Mouse (Mus musculus): Measurements from ENCODE around the gene Lcmt1.

Lcmt1 gene

DNA sequence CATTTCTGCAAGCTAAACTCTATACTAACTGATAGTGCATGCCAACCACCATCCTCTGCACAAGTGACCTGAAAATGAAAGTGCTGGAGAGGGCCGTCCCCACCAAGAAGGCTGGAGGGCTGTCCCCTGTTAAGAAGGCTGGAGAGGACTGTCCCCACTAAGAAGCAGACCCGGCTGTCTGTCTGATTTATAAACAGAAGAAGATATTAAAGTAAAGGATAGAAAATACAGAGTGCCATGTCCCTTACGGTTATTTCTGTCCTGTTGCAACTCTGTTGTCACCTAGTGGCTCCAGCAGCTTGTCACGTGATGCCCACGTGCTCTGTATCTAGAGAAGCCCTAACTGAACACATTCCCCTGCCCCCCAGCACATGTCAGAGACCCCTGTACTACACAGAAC is 9.4 kb upstream of the Lcmt1 start:
- CTCF ChIA-PET = interaction anchor here (0.5 kb wide), 1 partner anchor 1920 kb away, joined by 4 read pairs; no protein-coding TSS in a partner anchor

DNA sequence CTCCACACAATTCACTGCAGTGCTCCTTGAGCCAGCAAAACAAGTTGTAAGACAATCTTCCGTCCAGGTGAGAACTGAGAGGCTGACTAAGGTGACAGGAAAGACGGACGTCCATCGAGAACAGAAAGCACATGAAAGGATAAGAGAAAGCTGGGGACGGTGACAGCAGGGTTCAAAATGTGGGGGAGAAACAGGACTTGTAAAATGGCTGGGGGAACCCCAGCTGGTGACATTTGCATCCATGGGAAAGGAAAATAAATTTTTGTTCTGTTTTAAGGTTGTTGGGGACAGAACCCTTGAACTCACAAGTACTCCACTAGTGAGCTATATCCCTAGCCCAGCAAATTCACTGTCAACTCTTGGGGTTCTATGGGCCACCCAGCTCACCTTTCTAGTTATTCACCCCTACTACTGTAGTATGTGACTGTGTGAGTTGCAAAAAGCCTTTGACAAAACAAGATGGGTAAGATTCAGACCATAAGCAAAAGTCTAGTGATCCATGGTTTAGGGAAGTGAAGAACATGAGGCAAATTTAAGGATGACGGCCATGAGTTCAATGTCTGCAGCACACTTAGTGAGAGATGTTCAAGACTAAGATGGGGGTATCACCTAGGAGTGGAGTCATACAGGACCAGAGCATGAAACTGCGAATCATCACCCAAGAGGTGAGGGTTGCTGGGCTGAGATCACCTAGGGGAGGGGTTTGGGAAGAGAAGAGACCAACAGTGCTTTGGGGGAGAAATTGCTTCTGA is 8.2 kb upstream of the Lcmt1 start:
- CTCF ChIA-PET = no interaction called here

DNA sequence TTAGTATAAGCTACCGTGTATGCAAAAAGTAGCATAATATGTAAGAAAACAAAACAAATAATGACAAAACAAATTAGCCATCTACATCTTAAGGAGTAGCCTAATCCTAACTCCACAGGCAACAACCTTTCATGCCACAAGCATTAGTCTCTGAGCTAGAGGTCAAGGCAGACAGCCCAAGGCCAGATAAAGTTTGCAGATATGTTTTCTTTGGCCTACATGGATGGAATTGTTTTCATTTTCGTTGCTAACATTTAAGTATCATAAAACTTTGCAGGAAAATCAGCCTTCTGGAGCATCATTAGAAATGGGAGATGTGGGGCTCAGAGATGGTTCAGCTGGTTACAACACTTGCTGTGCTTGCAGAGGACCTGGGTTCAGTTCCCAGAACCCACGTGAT is 6.8 kb upstream of the Lcmt1 start:
- CTCF ChIA-PET = no interaction called here

DNA sequence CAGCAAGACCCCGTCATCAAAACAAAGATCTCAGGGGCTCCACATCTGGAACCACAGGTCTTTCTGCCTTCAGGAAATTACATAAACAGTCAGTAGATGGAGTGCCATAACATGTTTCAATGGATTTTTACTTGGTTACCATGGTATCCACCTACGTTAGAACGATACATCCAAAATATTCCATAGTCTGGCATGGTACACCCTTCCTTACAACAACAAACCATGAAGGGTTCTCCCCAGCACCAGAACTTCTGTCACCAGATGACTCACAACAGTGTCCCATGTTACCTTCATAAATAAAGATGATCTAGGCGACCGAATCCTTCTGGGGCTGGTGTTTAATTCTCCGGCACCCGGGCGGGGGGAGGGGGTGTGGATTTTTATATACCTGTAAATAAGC is 5.6 kb upstream of the Lcmt1 start:
- CTCF ChIA-PET = no interaction called here

DNA sequence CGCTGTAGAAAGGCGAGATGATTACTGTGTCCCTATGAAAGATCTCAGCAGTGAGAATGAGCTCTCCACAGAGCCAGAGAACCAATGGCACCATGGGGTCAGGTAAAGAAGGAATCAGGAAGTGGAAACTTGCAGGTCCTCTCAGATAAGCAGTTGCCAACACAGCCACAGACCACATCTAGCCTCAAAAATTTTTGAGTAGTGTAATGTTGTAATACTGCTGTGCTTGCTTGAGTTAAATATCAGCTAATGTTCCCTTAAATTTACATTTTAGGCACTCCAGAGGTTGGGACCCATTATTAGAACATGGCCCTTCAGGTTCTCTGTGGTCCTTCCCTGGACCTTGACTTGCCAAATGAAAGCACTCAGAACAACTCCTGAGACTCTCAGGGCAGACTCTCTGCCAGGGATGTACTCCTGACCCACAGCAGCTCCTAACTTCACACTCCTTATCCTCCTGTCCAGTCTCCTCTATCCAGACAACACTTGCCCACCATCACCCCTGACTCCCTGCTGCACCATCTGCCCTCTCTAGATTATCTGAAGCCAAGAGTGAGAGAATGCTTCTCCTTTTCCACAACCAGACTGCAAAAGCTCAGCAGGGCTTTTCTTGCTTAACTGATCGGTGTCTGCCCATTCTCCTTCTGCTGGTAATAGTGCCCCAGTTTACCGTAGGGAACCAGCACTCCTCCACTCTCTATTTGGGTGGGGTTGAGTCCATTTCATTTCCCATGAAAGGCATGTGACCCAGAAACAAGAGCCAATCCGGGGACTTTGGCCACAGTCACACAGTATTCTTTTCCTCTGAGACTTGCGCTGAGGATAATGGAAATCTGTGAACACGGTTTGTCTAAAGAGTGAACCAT is 3.5 kb upstream of the Lcmt1 start:
- CTCF ChIA-PET = no interaction called here

DNA sequence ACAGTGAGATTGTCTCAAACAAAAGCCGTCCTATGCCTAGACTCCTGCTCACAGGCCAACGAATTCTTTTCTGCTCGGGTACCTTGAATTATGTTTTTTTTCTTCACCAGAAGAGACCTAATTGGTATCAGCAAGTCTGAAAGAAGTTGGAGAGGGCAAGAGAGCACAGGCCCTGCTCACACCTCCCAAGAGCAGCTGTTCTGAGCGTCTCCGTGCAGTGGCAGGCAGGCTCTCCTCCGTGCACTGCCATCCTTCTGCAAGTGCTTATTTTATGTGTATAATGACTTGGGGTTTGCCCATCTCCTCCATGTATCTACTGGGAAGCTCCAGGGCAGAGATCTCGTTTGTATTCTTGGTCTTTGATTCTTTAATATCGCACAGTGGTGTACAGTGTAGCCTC is 2.8 kb upstream of the Lcmt1 start:
- CTCF ChIA-PET = no interaction called here

DNA sequence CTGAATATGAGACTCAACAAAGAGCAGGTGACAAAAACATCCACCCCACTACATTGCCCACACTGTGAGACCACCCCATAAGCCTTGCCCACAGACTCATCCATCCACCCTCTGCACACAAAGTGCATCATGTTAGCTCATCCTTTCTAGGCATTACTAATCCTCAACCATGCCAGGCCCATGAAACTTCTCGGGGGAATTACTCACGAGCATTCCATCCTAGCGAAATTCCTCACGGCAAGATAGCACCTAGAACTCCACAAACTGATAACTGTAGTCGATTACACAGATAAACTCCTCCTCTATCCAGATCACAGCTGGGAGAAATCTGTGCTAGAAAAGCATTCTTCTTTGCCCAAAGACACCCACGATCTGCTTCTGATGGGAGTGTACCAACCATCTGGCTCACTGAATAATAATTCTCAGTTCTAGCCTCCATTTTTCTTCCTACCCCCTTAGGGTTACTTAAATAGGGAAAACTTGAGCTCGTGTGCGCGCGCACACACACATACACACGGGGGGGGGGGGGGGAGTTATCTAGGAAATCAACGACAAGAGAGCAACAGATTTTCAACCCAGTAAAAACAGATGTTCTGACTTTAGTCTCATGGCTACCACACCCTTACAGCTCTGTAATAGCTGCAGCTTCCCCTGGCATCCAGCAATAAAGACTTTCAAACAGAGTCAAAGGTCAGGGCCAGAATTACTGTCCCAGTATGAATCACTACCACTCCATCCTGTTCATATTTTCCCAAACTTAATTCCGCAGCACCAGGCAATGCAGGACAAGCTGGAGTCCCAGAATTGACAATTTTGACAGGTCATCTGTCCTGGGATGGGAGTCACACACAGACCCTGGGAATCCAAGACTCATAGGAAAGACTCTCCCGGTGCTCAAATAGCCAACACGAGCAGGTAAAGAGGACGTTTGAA is 2.1 kb upstream of the Lcmt1 start:
- CTCF ChIA-PET = interaction anchor here (0.6 kb wide), 2 partner anchors 11 to 21 kb away, joined by 3 to 4 read pairs; no protein-coding TSS in a partner anchor

DNA sequence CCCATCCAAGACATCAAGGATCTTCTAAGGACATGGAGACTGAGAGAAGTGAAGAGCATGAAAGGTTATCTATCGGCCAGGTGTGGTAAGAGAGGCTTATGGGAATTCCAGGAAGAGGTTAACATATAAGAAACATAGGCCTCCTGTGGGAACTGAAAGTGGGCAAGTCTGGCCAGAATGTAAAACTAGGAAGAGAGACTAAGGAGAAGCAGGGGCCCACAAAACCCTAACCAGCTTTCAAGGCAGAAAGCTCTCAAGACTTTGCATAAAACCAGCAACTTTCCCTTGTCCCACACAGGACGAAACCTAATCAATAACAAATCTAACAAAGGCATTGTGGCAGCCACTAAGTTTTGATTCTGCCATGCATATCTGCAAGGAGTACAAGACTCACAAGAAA is 1.4 kb upstream of the Lcmt1 start:
- CTCF ChIA-PET = interaction anchor here (0.6 kb wide), 1 partner anchor 22 kb away, joined by 3 read pairs; no protein-coding TSS in a partner anchor

DNA sequence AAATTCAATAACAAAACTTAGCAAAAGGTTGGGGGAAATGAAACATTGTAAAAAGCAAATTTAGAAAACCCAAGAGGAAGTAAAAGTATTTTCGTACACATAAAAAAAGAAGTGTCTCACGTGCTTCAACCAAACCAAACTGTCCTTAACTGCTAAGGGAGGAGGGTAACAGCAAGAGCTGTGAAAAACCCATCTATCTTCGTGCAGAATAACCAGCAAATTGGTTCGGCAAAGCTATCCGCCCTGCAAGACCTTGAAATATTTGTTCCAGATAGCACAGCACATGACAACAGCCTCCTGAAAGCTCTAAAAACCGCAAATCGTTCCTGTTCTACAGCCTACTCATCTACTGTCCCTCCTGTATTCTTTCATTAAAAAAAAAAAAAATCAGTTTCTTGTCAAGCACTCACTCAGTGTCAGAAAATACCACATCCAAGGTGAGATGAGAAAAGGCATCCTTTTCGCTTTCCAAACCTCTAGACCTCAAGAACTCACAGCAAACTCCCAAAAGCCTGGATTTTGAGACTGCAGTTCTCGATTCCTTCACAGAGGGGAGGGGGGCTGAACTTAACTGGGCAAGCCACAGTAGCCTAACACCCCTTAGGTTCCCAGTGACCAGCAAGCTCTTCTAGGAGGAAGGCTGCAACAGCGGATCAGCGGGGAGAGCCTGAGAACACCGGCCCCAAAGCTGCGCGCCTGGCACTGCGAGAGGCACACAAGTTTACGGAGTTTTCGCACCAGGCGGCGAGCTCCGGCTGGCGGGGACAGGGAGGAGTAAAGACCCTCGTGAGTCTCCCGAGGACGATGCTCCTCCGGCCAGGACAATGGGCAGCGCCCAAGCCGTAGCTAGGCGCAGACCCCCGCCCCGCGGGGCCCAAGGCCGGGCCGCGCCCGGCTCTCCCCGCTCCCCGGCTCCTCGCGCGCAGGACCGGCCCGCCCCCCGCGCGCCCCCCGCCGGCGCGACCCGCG is 522 bp upstream of the Lcmt1 start:
- CTCF ChIA-PET = no interaction called here

DNA sequence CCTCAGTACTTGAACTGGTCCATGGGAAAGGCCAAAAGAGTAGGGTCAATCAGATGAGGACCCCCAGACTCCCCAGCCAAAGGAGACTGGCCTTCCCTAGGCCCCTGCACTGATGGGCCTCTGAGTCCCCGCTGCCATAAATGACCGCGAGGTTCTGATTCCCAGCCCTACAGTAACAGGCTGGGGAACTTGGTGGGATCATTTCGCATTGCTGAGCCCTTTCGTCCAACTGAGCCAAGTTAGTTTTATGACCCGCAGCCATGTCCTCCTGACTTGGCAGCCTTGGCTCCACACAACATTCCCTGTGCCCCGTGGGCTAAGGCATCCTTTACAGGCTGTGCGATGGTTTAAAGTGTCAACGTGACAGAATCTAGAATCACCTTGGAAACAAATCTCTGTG is 1.1 kb downstream of the Lcmt1 start:
- CTCF ChIA-PET = no interaction called here

DNA sequence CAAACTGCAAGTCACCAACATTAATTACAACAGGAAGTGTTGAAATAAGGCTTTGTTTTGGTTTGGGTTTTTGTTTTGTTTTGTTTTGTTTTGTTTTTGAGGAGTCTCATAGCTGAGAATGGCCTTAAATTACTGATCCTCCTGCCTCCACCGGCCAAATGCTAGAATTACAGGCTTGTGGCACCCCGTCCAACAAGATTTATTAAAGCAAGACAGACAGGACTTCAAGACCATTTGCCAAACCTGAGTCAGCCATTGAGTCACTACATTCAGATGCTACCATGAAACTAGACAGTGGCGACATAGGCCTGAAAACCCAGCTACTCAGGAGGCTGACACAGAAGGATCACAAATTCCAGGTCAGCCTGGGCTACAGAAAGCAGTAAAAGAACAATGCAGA is 1.9 kb downstream of the Lcmt1 start:
- CTCF ChIA-PET = no interaction called here

DNA sequence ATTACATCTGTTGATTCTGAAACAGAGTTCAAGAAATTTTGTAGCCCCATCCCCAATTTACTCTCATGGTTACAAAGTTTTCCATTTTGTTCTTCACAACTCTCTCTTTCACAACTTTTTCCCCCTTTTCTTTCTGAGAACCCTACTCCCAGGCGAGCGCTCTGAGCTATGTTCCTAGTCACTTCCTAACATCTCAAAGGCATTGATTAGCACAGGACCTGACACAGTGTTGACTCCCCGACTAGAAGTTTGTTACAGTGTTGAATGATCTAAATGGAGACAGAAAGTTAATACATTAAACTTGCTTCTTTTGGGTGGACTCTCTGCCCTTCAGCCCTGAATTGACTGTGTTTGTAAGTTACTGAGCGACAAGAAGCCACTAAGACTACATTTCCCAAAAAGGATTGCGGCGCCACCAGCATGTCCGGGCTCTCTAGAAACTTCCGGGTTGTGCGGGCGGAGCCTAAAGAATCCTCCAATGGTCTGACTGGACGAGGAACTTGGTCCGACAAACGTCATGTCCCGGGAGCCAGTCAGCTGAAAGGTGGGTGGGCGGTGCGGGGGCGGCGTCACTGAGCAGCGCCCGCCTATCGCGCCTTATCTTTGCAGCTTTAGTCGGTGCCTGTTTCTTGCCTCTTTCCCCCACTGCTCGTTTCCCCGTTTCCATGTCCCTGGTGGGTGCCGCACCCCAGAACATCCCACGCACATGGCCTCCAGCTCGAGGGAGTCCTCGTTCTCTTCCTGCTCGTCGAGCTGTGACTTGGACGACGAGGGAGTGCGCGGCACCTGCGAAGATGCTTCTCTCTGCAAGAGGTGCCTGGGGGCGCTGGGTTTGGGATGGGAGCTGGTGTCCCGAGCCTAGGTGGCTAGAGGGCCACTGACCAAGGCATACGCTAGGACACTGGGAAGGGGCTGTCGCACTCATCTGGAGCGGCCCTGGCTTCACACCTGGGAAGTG is 8.1 kb downstream of the Lcmt1 start:
- CTCF ChIA-PET = interaction anchor here (0.6 kb wide), 1 partner anchor 39 kb away, joined by 3 read pairs; no protein-coding TSS in a partner anchor

DNA sequence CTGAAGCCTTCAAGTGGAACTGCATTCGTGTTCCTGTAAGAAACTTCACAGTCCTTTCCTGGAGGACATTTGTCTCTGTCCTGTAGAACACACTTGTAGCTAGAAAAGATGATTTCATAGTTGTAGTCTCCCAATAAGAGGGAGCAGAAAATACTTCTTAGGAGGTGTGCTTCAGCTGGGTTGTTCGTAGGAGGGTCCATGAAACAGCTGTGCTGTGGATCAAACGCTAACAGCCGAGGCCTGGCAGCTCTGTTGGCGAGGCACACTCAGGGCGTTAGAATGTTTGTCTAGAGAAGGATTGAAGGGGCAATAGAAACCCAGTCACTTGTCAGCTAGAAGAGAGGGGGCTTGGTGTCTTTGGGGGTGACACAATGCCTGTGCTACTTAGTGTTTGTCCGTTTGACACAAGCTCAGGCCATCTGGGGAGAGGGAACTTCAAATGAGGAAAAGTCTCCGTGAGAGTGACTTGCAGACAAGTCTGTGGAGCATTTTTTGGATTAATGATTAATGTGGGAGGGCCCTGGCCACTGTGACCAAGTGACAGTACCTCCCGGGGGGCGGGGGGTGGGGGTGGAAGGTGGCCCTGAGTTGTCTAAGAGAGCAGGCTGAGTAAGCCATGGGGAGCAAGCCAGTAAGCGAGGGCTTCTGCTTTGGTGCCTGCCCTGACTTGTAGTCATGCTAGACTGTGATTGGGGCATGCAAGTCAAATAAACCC is 16.3 kb downstream of the Lcmt1 start:
- CTCF ChIA-PET = no interaction called here

DNA sequence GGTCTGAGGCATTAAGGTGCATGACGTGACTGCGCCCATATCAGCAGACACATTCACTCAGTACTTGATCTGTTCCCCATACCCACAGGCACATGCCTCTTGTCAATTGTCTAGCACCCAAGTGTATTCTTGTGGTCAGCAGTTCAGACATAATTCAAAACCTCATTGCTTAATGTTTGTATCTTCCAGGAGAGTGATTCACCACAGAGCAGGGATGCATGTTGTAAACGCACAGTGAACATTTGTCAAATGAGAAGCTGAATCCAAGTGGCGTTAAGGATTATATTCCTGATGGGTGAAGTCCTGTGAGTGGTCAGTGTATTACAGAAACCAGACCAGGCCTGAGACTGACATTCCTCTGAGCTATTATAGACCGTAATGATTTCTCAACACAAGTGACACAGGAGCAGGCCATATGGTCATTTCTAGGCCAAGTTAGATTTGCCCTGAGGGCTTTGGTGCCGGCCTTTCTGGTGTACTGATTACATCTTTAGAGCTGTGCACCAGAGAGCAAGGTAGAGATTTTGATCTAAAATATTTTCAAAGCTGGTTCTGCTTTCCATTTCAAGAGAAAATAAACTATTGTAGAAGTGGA is 20.2 kb downstream of the Lcmt1 start:
- CTCF ChIA-PET = no interaction called here

DNA sequence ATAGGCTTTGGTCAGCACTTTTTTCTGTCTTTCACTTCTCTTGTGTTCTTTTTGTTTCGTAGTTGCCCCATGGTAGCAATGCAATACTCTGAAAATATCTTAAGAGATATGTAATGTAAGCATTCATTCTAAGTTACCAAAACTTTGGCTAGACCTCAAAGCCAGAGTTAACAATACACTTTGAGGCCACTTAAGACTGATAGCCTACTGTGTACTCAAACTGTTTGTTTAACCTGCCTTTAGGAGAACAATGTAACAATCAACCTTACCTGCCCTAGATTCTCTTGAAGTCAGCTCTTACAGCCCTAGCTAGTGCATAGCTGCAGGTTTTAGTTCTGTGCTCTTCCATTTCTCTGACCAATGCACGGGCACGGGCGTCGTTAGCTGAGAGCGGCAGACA is 24.7 kb downstream of the Lcmt1 start:
- CTCF ChIA-PET = no interaction called here

DNA sequence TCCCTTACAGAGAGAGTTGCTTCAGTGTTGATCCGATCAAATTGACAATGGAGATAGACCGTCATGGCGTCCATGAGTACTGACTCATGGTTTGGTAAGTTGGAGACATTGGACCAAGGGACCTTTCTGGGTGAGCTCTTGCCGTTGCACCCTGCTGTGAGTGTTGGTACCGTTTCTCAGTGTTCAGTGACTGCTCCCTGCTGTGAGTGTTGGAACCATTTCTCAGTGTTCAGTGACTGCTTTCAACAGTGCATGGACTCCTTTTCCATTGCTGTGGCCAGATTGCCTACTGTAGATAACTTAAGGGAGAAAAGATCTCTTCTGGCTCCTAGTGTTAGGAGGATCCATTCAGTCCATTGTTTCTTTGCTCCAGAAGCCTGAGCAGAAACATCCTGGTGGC is 27.3 kb downstream of the Lcmt1 start:
- CTCF ChIA-PET = interaction anchor here (0.7 kb wide), 1 partner anchor 522 kb away, joined by 5 read pairs; no protein-coding TSS in a partner anchor

DNA sequence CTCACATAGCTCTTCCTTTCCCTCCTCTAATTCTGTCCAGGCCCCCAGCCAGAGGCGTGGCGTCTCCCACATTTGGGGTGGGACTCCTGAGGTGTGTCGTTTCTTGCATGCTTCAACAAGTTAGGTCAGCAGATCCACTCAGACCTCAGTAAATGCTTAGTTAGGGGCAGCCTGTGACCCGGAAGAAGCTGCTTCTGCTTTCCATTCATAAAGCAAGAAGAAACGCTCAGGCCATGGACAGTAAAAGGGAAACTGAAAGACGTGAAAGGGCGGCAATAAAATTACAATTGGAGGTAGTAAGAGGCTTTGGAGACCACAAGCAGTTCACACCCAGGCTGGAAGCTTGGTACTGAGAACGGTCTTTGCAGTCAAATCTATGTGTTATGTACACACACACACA is 27.8 kb downstream of the Lcmt1 start:
- CTCF ChIA-PET = interaction anchor here (0.6 to 0.7 kb wide), 2 partner anchors 68 to 522 kb away, joined by 4 to 5 read pairs; no protein-coding TSS in a partner anchor

DNA sequence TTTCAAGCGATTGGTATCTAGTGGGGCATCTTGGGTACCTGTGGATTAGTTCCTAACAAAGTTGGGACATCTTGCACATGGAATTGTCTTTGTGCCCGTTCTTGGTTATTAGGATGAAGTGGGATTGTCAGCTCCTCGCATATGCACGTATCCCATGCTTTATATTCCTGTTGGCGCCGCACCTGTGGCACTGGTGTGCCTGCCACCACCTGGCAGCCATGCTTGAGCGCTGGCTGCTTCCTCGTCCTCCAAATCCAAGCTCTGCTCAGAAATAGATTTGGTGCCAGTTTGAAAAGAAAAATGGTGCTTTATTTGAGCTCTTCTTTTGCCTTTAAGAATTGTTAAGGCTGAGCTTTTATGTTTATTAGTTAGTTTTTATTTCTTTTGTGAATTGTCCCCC is 28.3 kb downstream of the Lcmt1 start:
- CTCF ChIA-PET = interaction anchor here (0.5 to 0.6 kb wide), 2 partner anchors 68 to 458 kb away, joined by 3 to 4 read pairs; no protein-coding TSS in a partner anchor
